12 mouse cellular contexts compared by ENCODE assay signal in genomic region chr3:138759968-138760684, GRCm38 (mm10). TPM values are rescaled to one million over a fixed set of nuclear protein-coding genes. Genes with fewer than 3 reads are reported as not detected.
DNase-seq lines count a peak whose midpoint lies in the region; ATAC-seq and TF ChIP-seq lines count a peak whose summit lies in the region.
"Had no signal": no experiment of that assay in that cellular context is flagged by ENCODE, and none has a peak within 500 bp of the region (broad histone marks: within the 10 kb centered on the region; RNA-seq: fewer than 3 reads in every experiment).

No protein-coding gene starts in this region.

- H3K4me2 ChIP-seq in forebrain, embryonic 14.5 days (ENCODE audit: low read length): no peak overlapping the region
- H3K4me2 ChIP-seq in embryonic facial prominence, embryonic 15.5 days (replicated peaks): 0 out of 2 replicates have a peak overlapping the region, but pooled peaks have one; percentile 6
- no peak overlapping the region for H3K4me2 ChIP-seq in midbrain, embryonic 13.5 days (replicated peaks)
- no peak overlapping the region for H3K4me2 ChIP-seq in liver, embryonic 12.5 days

- peak overlapping the region; percentile 58; the same call in 1 of the 2 replicates for H3K27ac ChIP-seq in forebrain, embryonic 10.5 days
- H3K27ac ChIP-seq in forebrain, embryonic 14.5 days (ENCODE audit: low read depth, low read length): no peak overlapping the region; the same call in 1 of the 2 replicates
- H3K27ac ChIP-seq in left cerebral cortex, adult 2 months: peak overlapping the region; percentile 58
- H3K27ac ChIP-seq in embryonic facial prominence, embryonic 15.5 days (replicated peaks): peak overlapping the region; percentile 51; the same call in 1 of the 2 replicates
- 0 out of 2 replicates have a peak overlapping the region, but pooled peaks have one; percentile 53 for H3K27ac ChIP-seq in midbrain, embryonic 13.5 days
- no peak overlapping the region for H3K27ac ChIP-seq in liver, embryonic 12.5 days

- peaks cover 17% of the 10 kb centered on the region; the same call in 1 of the 2 replicates for H3K36me3 ChIP-seq in forebrain, embryonic 10.5 days (replicated peaks)
- H3K36me3 ChIP-seq in forebrain, embryonic 14.5 days (ENCODE audit: control insufficient read depth, insufficient read depth, low read length): no peaks in the 10 kb centered on the region
- H3K36me3 ChIP-seq in embryonic facial prominence, embryonic 15.5 days: no peaks in the 10 kb centered on the region
- H3K36me3 ChIP-seq in midbrain, embryonic 13.5 days: no peaks in the 10 kb centered on the region
- H3K36me3 ChIP-seq in liver, embryonic 12.5 days: no peaks in the 10 kb centered on the region

- intact Hi-C loops in left cerebral cortex, adult 2 months (cut with DNase I): no loop called here

- 31% methylated on average over 9 of the region's 9 CpGs for WGBS in forebrain, embryonic 10.5 days
- WGBS in forebrain, embryonic 14.5 days: 4% methylated on average over 9 of the region's 9 CpGs
- 42% methylated on average over 9 of the region's 9 CpGs for WGBS in embryonic facial prominence, embryonic 15.5 days
- WGBS in midbrain, embryonic 13.5 days: 21% methylated on average over 9 of the region's 9 CpGs
- WGBS in liver, embryonic 12.5 days (ENCODE audit: insufficient replicate concordance): 68% methylated on average over 9 of the region's 9 CpGs

- no peak overlapping the region for H3K9ac ChIP-seq in forebrain, embryonic 14.5 days (ENCODE audit: low read length)
- no peak overlapping the region for H3K9ac ChIP-seq in embryonic facial prominence, embryonic 15.5 days
- H3K9ac ChIP-seq in midbrain, embryonic 13.5 days (replicated peaks): peak overlapping the region; percentile 40; the same call in 1 of the 2 replicates
- no peak overlapping the region for H3K9ac ChIP-seq in liver, embryonic 12.5 days

- H3K4me1 ChIP-seq in forebrain, embryonic 10.5 days: peaks cover 35% of the 10 kb centered on the region
- H3K4me1 ChIP-seq in forebrain, embryonic 14.5 days (ENCODE audit: control insufficient read depth, insufficient read depth, low read length): peaks cover 18% of the 10 kb centered on the region
- H3K4me1 ChIP-seq in embryonic facial prominence, embryonic 15.5 days: peaks cover 26% of the 10 kb centered on the region
- H3K4me1 ChIP-seq in midbrain, embryonic 13.5 days (replicated peaks): peaks cover 30% of the 10 kb centered on the region
- no peaks in the 10 kb centered on the region for H3K4me1 ChIP-seq in liver, embryonic 12.5 days

- no peak for TF ChIP-seq CTCF in left cerebral cortex, adult 2 months (IDR thresholded peaks at IDR 0.05)

- no peak for DNase-seq in forebrain, embryonic 10.5 days (ENCODE audit: extremely low spot score, low spot score)
- no peak for DNase-seq in forebrain, embryonic 14.5 days (ENCODE audit: low spot score)
- DNase-seq in left cerebral cortex, adult 2 months (ENCODE audit: extremely low spot score in 1 of 2, low spot score in 2 of 2): no peak
- DNase-seq in left cerebral cortex, adult 8-10 months (ENCODE audit: low spot score in 2 of 2): no peak
- DNase-seq in heart, adult 8-10 months (ENCODE audit: low spot score): no peak
- DNase-seq: heart, postnatal 36 days; liver; lung, postnatal 4 days; thymus, postnatal 4 days had no signal

- ATAC-seq in forebrain, embryonic 14.5 days: no peak
- no peak for ATAC-seq in embryonic facial prominence, embryonic 15.5 days (ENCODE audit: insufficient number of reproducible peaks, low FRiP score, low TSS enrichment, low read depth)
- no peak for ATAC-seq in midbrain, embryonic 13.5 days
- ATAC-seq in liver, embryonic 12.5 days: no peak

- no peaks in the 10 kb centered on the region for H3K9me3 ChIP-seq in forebrain, embryonic 10.5 days
- H3K9me3 ChIP-seq in forebrain, embryonic 14.5 days (replicated peaks; ENCODE audit: control insufficient read depth, low read length): no peaks in the 10 kb centered on the region
- H3K9me3 ChIP-seq in embryonic facial prominence, embryonic 15.5 days (replicated peaks): no peaks in the 10 kb centered on the region
- H3K9me3 ChIP-seq in midbrain, embryonic 13.5 days: no peaks in the 10 kb centered on the region
- no peaks in the 10 kb centered on the region for H3K9me3 ChIP-seq in liver, embryonic 12.5 days (replicated peaks)

- no peaks in the 10 kb centered on the region for H3K27me3 ChIP-seq in forebrain, embryonic 10.5 days (ENCODE audit: poor library complexity, severe bottlenecking)
- no peaks in the 10 kb centered on the region for H3K27me3 ChIP-seq in forebrain, embryonic 14.5 days (replicated peaks; ENCODE audit: control insufficient read depth, insufficient read depth, low read length)
- no peaks in the 10 kb centered on the region for H3K27me3 ChIP-seq in embryonic facial prominence, embryonic 15.5 days
- no peaks in the 10 kb centered on the region for H3K27me3 ChIP-seq in midbrain, embryonic 13.5 days
- no peaks in the 10 kb centered on the region for H3K27me3 ChIP-seq in liver, embryonic 12.5 days (replicated peaks)

- no peak overlapping the region for H3K4me3 ChIP-seq in forebrain, embryonic 10.5 days
- no peak overlapping the region for H3K4me3 ChIP-seq in forebrain, embryonic 14.5 days (ENCODE audit: low read depth, low read length)
- H3K4me3 ChIP-seq in left cerebral cortex, adult 2 months: no peak overlapping the region; the same call in 1 of the 2 replicates
- no peak overlapping the region for H3K4me3 ChIP-seq in embryonic facial prominence, embryonic 15.5 days (replicated peaks)
- no peak overlapping the region for H3K4me3 ChIP-seq in midbrain, embryonic 13.5 days (replicated peaks)
- H3K4me3 ChIP-seq in liver, embryonic 12.5 days: no peak overlapping the region

RNA-seq across cellular contexts. Expression of gene Tspan5, which starts 18.1 kb away (rescaled TPM):
- 25.3 and 25.7 TPM in 2 replicates for polyA plus RNA-seq in forebrain, embryonic 10.5 days (2016; fragmentation: Nextera tagmentation; extraction: Ambion mirVana)
- 79.7 and 82.3 TPM in 2 replicates for polyA plus RNA-seq in forebrain, embryonic 14.5 days (2014; fragmentation: Nextera tagmentation; extraction: Ambion mirVana)
- total RNA-seq in left cerebral cortex, adult 2 months (2021): 100 to 1,000 TPM; 242 to 281 TPM
- total RNA-seq in left cerebral cortex, adult 8-10 months (2022): 100 to 1,000 TPM; 217 to 260 (median 233) TPM
- 42.7 and 43.2 TPM in 2 replicates for polyA plus RNA-seq in embryonic facial prominence, embryonic 15.5 days (2015; fragmentation: Nextera tagmentation; extraction: Ambion mirVana)
- 75.5 and 79.1 TPM in 2 replicates for polyA plus RNA-seq in midbrain, embryonic 13.5 days (2015; fragmentation: Nextera tagmentation; extraction: Ambion mirVana)
- total RNA-seq in heart, adult 8-10 months (2022): 1 to 10 TPM; 4.2 to 6.7 (median 5.1) TPM
- 7.1 TPM in 2 replicates for polyA plus RNA-seq in liver, embryonic 12.5 days (2016; fragmentation: Nextera tagmentation; extraction: Ambion mirVana)

Comparison
In these comparisons a context has a peak if more than half of its experiments do, and no peak if none do; other contexts are left out.
1. H3K27ac ChIP-seq: peak in forebrain, embryonic 10.5 days (single experiment), left cerebral cortex, adult 2 months (single experiment), embryonic facial prominence, embryonic 15.5 days (single experiment) and midbrain, embryonic 13.5 days (single experiment); none in forebrain, embryonic 14.5 days (single experiment) and liver, embryonic 12.5 days (single experiment).